Mouse (Mus musculus) lung, adult 18-20 months (tissue): ENCODE measurements at regions not wholly inside any gene's neighbourhood (a gene's known extent, or its start where the extent isn't known, plus 50 kb on each side); places are given as distances from the start of the nearest gene placed in this dataset.

Experiments
- DNase-seq, 2 experiments: peaks; one replicate each; pipeline ENCODE4 v3.0.0; 2022; ENCODE audit warnings: mixed read lengths in 2 of 2

GRCm38 (mm10) chr10:117432415-117432814 is 52.6 kb upstream of the Cpsf6 start:
- DNase-seq = peak; percentile 59 to 71

- no peak for DNase-seq
Observed at GRCm38 (mm10) chr10:117431850-117432249, 52.0 kb upstream of the Cpsf6 start.

- DNase-seq = no peak
Observed at GRCm38 (mm10) chr10:117431086-117431619, 51.3 kb upstream of the Cpsf6 start.

- DNase-seq = no peak
Observed at GRCm38 (mm10) chr10:117430224-117430884, 50.5 kb upstream of the Cpsf6 start.

- DNase-seq = no peak
Observed at GRCm38 (mm10) chr10:117429459-117430183, 49.8 kb upstream of the Cpsf6 start.
